Mouse (Mus musculus): ENCODE results near the gene Tsnaxip1. TPM values are rescaled to one million over a fixed set of nuclear protein-coding genes. Genes with fewer than 3 reads are reported as not detected.

The Tsnaxip1 gene
- total and polyA plus RNA-seq, 2 experiments from 2014 or later, result 0.16 to 0.62 TPM

DNA sequence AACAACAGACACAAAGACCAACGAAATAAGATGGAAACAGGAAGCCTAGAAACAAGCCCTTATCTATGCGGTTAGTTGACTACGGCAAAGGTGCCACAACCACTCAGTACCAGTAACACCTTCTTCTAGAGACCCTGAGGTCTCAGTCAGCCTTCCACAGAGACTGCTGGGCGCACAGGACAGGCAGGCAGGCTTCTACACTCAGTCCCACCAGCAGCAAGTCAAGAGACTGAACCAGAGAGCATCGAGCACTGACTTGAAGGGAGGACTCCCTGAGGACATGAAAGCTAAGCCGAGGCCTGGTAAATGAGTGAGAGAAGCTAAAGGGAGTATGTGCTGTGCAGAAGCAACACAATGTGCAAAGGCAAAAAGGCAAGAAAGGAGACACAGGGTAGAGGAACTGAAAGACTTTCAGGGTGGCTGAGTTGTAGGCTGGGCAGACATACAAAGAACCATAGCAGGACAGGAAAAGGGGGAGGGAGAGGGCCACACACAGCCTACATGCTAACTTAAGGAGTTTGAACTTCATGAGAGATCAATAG is 17.2 kb upstream of the Tsnaxip1 start:
- DNase-seq (ENCODE audit: low spot score) (no peak), ATAC-seq (ENCODE audit: low FRiP score) (no peak)
- H3K4me3 ChIP-seq (ENCODE audit: low read depth, low read length), result no peak overlapping the region
- H3K36me3 ChIP-seq (ENCODE audit: insufficient read depth, low read length), result 0 out of 2 replicates have a peak, but pooled peaks cover under 1% of the 10 kb centered on the region
- no peak for TF ChIP-seq CTCF (IDR thresholded peaks at IDR 0.05)
- H3K4me1 ChIP-seq (ENCODE audit: insufficient read depth, low read length), result no peaks in the 10 kb centered on the region
- WGBS, result 75% methylated on average over 6 of the region's 6 CpGs
- no peaks in the 10 kb centered on the region for H3K27me3 ChIP-seq (ENCODE audit: insufficient read depth, low read length)
- H3K27ac ChIP-seq (ENCODE audit: low read depth, low read length), result no peak overlapping the region
- H3K9me3 ChIP-seq (ENCODE audit: low read length), result no peaks in the 10 kb centered on the region
- no peak overlapping the region for H3K9ac ChIP-seq (replicated peaks; ENCODE audit: low read length, poor library complexity, severe bottlenecking)
- H3K4me2 ChIP-seq (ENCODE audit: low read depth, low read length, poor library complexity, severe bottlenecking), result no peak overlapping the region

DNA sequence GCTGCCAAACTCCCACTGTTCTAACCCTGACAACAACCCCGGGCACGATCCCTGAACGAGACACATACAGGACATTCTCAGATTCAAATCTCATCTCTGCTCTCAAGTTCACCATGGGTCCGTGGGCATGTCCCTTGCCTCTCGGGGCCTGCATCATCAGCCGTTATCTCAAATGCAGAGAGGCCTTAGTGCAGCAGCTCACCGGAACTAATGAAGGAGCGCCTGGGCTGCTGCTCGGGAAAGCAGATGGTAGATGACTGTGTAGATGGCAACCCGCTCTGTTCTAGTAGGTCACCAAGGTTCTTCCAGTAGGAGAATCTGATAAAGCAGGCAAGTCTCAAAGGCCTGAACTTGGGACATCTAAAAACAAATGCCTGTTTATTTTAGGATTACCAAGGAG is 16.5 kb upstream of the Tsnaxip1 start:
- Histone ChIP-seq H3K9ac (replicated peaks; ENCODE audit: low read length, poor library complexity, severe bottlenecking) (no peak overlapping the region), H3K4me3 (ENCODE audit: low read depth, low read length) (no peak overlapping the region), H3K27me3 (ENCODE audit: insufficient read depth, low read length) (no peaks in the 10 kb centered on the region), H3K4me1 (ENCODE audit: insufficient read depth, low read length) (no peaks in the 10 kb centered on the region), H3K4me2 (ENCODE audit: low read depth, low read length, poor library complexity, severe bottlenecking) (no peak overlapping the region), H3K36me3 (ENCODE audit: insufficient read depth, low read length) (no peaks in the 10 kb centered on the region), H3K27ac (ENCODE audit: low read depth, low read length) (no peak overlapping the region), H3K9me3 (ENCODE audit: low read length) (no peaks in the 10 kb centered on the region)
- no peak for TF ChIP-seq CTCF (IDR thresholded peaks at IDR 0.05)
- no peak for ATAC-seq (ENCODE audit: low FRiP score)
- DNase-seq (ENCODE audit: low spot score), result no peak
- 81% methylated on average over 10 of the region's 10 CpGs for WGBS

- no peak overlapping the region for H3K9ac ChIP-seq (replicated peaks; ENCODE audit: low read length, poor library complexity, severe bottlenecking)
- no peak overlapping the region for H3K4me3 ChIP-seq (ENCODE audit: low read depth, low read length)
- WGBS, result 71% methylated on average over 3 of the region's 3 CpGs
- TF ChIP-seq CTCF (IDR thresholded peaks at IDR 0.05), result no peak
- H3K27ac ChIP-seq (ENCODE audit: low read depth, low read length), result no peak overlapping the region
- no peak for ATAC-seq (ENCODE audit: low FRiP score)
- no peak overlapping the region for H3K4me2 ChIP-seq (ENCODE audit: low read depth, low read length, poor library complexity, severe bottlenecking)
- H3K36me3 ChIP-seq (ENCODE audit: insufficient read depth, low read length), result no peaks in the 10 kb centered on the region
- no peaks in the 10 kb centered on the region for H3K27me3 ChIP-seq (ENCODE audit: insufficient read depth, low read length)
- no peaks in the 10 kb centered on the region for H3K9me3 ChIP-seq (ENCODE audit: low read length)
- DNase-seq (ENCODE audit: low spot score), result no peak
- H3K4me1 ChIP-seq (ENCODE audit: insufficient read depth, low read length), result no peaks in the 10 kb centered on the region
Measured at GRCm38 (mm10) chr8:105811543-105811942, 16.0 kb upstream of the Tsnaxip1 start.

DNA sequence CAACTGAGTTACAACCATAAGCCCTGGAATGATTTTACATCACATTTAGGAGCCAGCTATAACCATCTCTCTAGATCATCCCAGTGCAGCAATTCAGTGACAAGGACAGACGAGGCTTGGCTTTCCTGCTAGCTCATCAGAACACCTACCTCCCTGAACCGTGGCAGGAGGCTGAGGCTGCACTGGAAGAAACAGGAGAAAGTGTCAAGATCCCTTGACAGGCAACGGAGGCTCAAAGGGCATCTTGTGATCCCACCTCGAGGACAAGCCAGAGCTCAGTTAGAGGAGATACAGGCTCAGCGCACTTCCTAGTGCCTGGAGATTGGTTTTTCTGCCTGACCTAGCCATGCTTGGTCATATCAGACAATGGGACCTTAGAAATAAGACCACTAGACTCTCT is 15.0 kb upstream of the Tsnaxip1 start:
- WGBS, result 92% methylated on average over 5 of the region's 5 CpGs
- no peaks in the 10 kb centered on the region for H3K4me1 ChIP-seq (ENCODE audit: insufficient read depth, low read length)
- no peak for ATAC-seq (ENCODE audit: low FRiP score)

GRCm38 (mm10) chr8:105813241-105813640 is 14.3 kb upstream of the Tsnaxip1 start:
- H3K36me3 ChIP-seq (ENCODE audit: insufficient read depth, low read length), result no peaks in the 10 kb centered on the region
- no peak overlapping the region for H3K9ac ChIP-seq (replicated peaks; ENCODE audit: low read length, poor library complexity, severe bottlenecking)
- no peaks in the 10 kb centered on the region for H3K4me1 ChIP-seq (ENCODE audit: insufficient read depth, low read length)
- DNase-seq (ENCODE audit: low spot score) (no peak), ATAC-seq (ENCODE audit: low FRiP score) (no peak)
- 94% methylated on average over 6 of the region's 6 CpGs for WGBS
- H3K4me2 ChIP-seq (ENCODE audit: low read depth, low read length, poor library complexity, severe bottlenecking), result no peak overlapping the region
- TF ChIP-seq CTCF (IDR thresholded peaks at IDR 0.05), result no peak
- no peaks in the 10 kb centered on the region for H3K9me3 ChIP-seq (ENCODE audit: low read length)
- no peak overlapping the region for H3K4me3 ChIP-seq (ENCODE audit: low read depth, low read length)
- no peak overlapping the region for H3K27ac ChIP-seq (ENCODE audit: low read depth, low read length)
- H3K27me3 ChIP-seq (ENCODE audit: insufficient read depth, low read length), result no peaks in the 10 kb centered on the region

More for the DNA sequence above, 15.0 kb upstream of the Tsnaxip1 start:
- no peaks in the 10 kb centered on the region for H3K27me3 ChIP-seq (ENCODE audit: insufficient read depth, low read length)
- TF ChIP-seq CTCF (IDR thresholded peaks at IDR 0.05), result no peak
- no peak overlapping the region for H3K27ac ChIP-seq (ENCODE audit: low read depth, low read length)
- H3K4me2 ChIP-seq (ENCODE audit: low read depth, low read length, poor library complexity, severe bottlenecking), result no peak overlapping the region
- H3K36me3 ChIP-seq (ENCODE audit: insufficient read depth, low read length), result no peaks in the 10 kb centered on the region
- H3K4me3 ChIP-seq (ENCODE audit: low read depth, low read length), result no peak overlapping the region
- DNase-seq (ENCODE audit: low spot score), result no peak
- H3K9me3 ChIP-seq (ENCODE audit: low read length), result no peaks in the 10 kb centered on the region
- H3K9ac ChIP-seq (replicated peaks; ENCODE audit: low read length, poor library complexity, severe bottlenecking), result no peak overlapping the region

DNA sequence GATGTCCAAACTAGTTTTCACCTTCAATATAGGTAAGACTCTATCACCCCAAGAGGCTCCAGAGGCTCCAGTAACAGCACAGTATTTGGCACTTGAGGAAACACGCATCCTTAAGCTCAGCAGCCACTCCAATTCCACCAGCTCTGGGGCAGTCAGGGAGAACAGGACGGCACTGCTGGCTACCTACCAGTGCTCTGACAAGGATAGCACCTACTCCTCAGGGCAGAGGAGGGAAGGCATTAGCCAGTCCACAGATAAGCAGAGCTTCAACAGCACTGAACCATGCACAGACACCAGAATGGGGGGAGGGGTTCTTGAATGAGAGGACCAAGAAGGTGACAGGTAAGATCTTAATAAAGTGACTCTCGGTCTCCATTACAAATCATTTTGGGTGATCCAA is 7.9 kb upstream of the Tsnaxip1 start:
- ATAC-seq (ENCODE audit: low FRiP score), result no peak
- H3K9me3 ChIP-seq (ENCODE audit: low read length), result no peaks in the 10 kb centered on the region
- H3K27me3 ChIP-seq (ENCODE audit: insufficient read depth, low read length), result no peaks in the 10 kb centered on the region
- TF ChIP-seq CTCF (IDR thresholded peaks at IDR 0.05), result no peak
- H3K27ac ChIP-seq (ENCODE audit: low read depth, low read length), result no peak overlapping the region
- DNase-seq (ENCODE audit: low spot score), result no peak
- no peak overlapping the region for H3K4me2 ChIP-seq (ENCODE audit: low read depth, low read length, poor library complexity, severe bottlenecking)
- H3K36me3 ChIP-seq (ENCODE audit: insufficient read depth, low read length), result peaks cover 17% of the 10 kb centered on the region
- 90% methylated on average over 3 of the region's 3 CpGs for WGBS
- H3K4me3 ChIP-seq (ENCODE audit: low read depth, low read length), result no peak overlapping the region
- no peak overlapping the region for H3K9ac ChIP-seq (replicated peaks; ENCODE audit: low read length, poor library complexity, severe bottlenecking)
- no peaks in the 10 kb centered on the region for H3K4me1 ChIP-seq (ENCODE audit: insufficient read depth, low read length)
